Mouse (Mus musculus): ENCODE results near the gene Saxo1.
A peak's percentile ranks its signal among the peaks of the same experiment; 100 is the strongest.

Saxo1 gene

GRCm38 (mm10) chr4:86543999-86544398 lies 14.1 kb downstream of the Saxo1 start:
- no peak for DNase-seq (ENCODE audit: low read depth, low spot score)
- Histone ChIP-seq H3K27me3 (ENCODE audit: control insufficient read depth, insufficient read depth, low read length, poor library complexity, severe bottlenecking) (no peaks in the 10 kb centered on the region), H3K36me3 (ENCODE audit: control insufficient read depth, insufficient read depth, low read length, poor library complexity, severe bottlenecking) (no peaks in the 10 kb centered on the region)

- Histone ChIP-seq H3K36me3 (ENCODE audit: control insufficient read depth, insufficient read depth, low read length, poor library complexity, severe bottlenecking) (no peaks in the 10 kb centered on the region), H3K27me3 (ENCODE audit: control insufficient read depth, insufficient read depth, low read length, poor library complexity, severe bottlenecking) (no peaks in the 10 kb centered on the region)
- no peak for DNase-seq (ENCODE audit: low read depth, low spot score)
Observed at GRCm38 (mm10) chr4:86541573-86541972, 16.6 kb downstream of the Saxo1 start.

- Histone ChIP-seq H3K27me3 (ENCODE audit: control insufficient read depth, insufficient read depth, low read length, poor library complexity, severe bottlenecking) (no peaks in the 10 kb centered on the region), H3K36me3 (ENCODE audit: control insufficient read depth, insufficient read depth, low read length, poor library complexity, severe bottlenecking) (no peaks in the 10 kb centered on the region)
- no peak for DNase-seq (ENCODE audit: low read depth, low spot score)
Observed at GRCm38 (mm10) chr4:86538936-86539335, 19.2 kb downstream of the Saxo1 start.

GRCm38 (mm10) chr4:86537972-86538371 lies 20.2 kb downstream of the Saxo1 start:
- H3K36me3 ChIP-seq (ENCODE audit: control insufficient read depth, insufficient read depth, low read length, poor library complexity, severe bottlenecking): no peaks in the 10 kb centered on the region
- no peaks in the 10 kb centered on the region for H3K27me3 ChIP-seq (ENCODE audit: control insufficient read depth, insufficient read depth, low read length, poor library complexity, severe bottlenecking)
- DNase-seq (ENCODE audit: low read depth, low spot score): peak; percentile 70

GRCm38 (mm10) chr4:86534091-86534481 lies 24.0 kb downstream of the Saxo1 start:
- no peaks in the 10 kb centered on the region for H3K27me3 ChIP-seq (ENCODE audit: control insufficient read depth, insufficient read depth, low read length, poor library complexity, severe bottlenecking)
- DNase-seq (ENCODE audit: low read depth, low spot score): no peak
- H3K36me3 ChIP-seq (ENCODE audit: control insufficient read depth, insufficient read depth, low read length, poor library complexity, severe bottlenecking): no peaks in the 10 kb centered on the region

- no peaks in the 10 kb centered on the region for H3K27me3 ChIP-seq (ENCODE audit: control insufficient read depth, insufficient read depth, low read length, poor library complexity, severe bottlenecking)
- DNase-seq (ENCODE audit: low read depth, low spot score): no peak
- H3K36me3 ChIP-seq (ENCODE audit: control insufficient read depth, insufficient read depth, low read length, poor library complexity, severe bottlenecking): no peaks in the 10 kb centered on the region
Observed at GRCm38 (mm10) chr4:86533406-86534090, 24.6 kb downstream of the Saxo1 start.

- Histone ChIP-seq H3K36me3 (ENCODE audit: control insufficient read depth, insufficient read depth, low read length, poor library complexity, severe bottlenecking) (no peaks in the 10 kb centered on the region), H3K27me3 (ENCODE audit: control insufficient read depth, insufficient read depth, low read length, poor library complexity, severe bottlenecking) (no peaks in the 10 kb centered on the region; the same call in 1 of the 2 replicates)
- DNase-seq (ENCODE audit: low read depth, low spot score): no peak
Observed at GRCm38 (mm10) chr4:86529161-86529560, 29.0 kb downstream of the Saxo1 start.

GRCm38 (mm10) chr4:86527162-86528136 lies 30.7 kb downstream of the Saxo1 start:
- no peaks in the 10 kb centered on the region; the same call in 1 of the 2 replicates for H3K27me3 ChIP-seq (ENCODE audit: control insufficient read depth, insufficient read depth, low read length, poor library complexity, severe bottlenecking)
- DNase-seq (ENCODE audit: low read depth, low spot score): no peak
- no peaks in the 10 kb centered on the region for H3K36me3 ChIP-seq (ENCODE audit: control insufficient read depth, insufficient read depth, low read length, poor library complexity, severe bottlenecking)

GRCm38 (mm10) chr4:86524483-86524882 lies 33.6 kb downstream of the Saxo1 start:
- no peaks in the 10 kb centered on the region; the same call in 1 of the 2 replicates for H3K27me3 ChIP-seq (ENCODE audit: control insufficient read depth, insufficient read depth, low read length, poor library complexity, severe bottlenecking)
- H3K36me3 ChIP-seq (ENCODE audit: control insufficient read depth, insufficient read depth, low read length, poor library complexity, severe bottlenecking): no peaks in the 10 kb centered on the region
- DNase-seq (ENCODE audit: low read depth, low spot score): no peak

GRCm38 (mm10) chr4:86523771-86524170 lies 34.4 kb downstream of the Saxo1 start:
- no peak for DNase-seq (ENCODE audit: low read depth, low spot score)
- Histone ChIP-seq H3K36me3 (ENCODE audit: control insufficient read depth, insufficient read depth, low read length, poor library complexity, severe bottlenecking) (no peaks in the 10 kb centered on the region), H3K27me3 (ENCODE audit: control insufficient read depth, insufficient read depth, low read length, poor library complexity, severe bottlenecking) (no peaks in the 10 kb centered on the region; the same call in 1 of the 2 replicates)

- DNase-seq (ENCODE audit: low read depth, low spot score): no peak
- no peaks in the 10 kb centered on the region for H3K36me3 ChIP-seq (ENCODE audit: control insufficient read depth, insufficient read depth, low read length, poor library complexity, severe bottlenecking)
- H3K27me3 ChIP-seq (ENCODE audit: control insufficient read depth, insufficient read depth, low read length, poor library complexity, severe bottlenecking): no peaks in the 10 kb centered on the region; the same call in 1 of the 2 replicates
Observed at GRCm38 (mm10) chr4:86520695-86521094, 37.4 kb downstream of the Saxo1 start.

- no peaks in the 10 kb centered on the region; the same call in 1 of the 2 replicates for H3K27me3 ChIP-seq (ENCODE audit: control insufficient read depth, insufficient read depth, low read length, poor library complexity, severe bottlenecking)
- DNase-seq (ENCODE audit: low read depth, low spot score): no peak
- H3K36me3 ChIP-seq (ENCODE audit: control insufficient read depth, insufficient read depth, low read length, poor library complexity, severe bottlenecking): no peaks in the 10 kb centered on the region
Observed at GRCm38 (mm10) chr4:86519953-86520352, 38.2 kb downstream of the Saxo1 start.

- no peaks in the 10 kb centered on the region for H3K36me3 ChIP-seq (ENCODE audit: control insufficient read depth, insufficient read depth, low read length, poor library complexity, severe bottlenecking)
- no peak for DNase-seq (ENCODE audit: low read depth, low spot score)
Observed at GRCm38 (mm10) chr4:86504656-86505055, 53.5 kb downstream of the Saxo1 start.

GRCm38 (mm10) chr4:86499561-86499960 lies 58.6 kb downstream of the Saxo1 start:
- Histone ChIP-seq H3K27me3 (ENCODE audit: control insufficient read depth, insufficient read depth, low read length, poor library complexity, severe bottlenecking) (no peaks in the 10 kb centered on the region), H3K36me3 (ENCODE audit: control insufficient read depth, insufficient read depth, low read length, poor library complexity, severe bottlenecking) (no peaks in the 10 kb centered on the region)
- no peak for DNase-seq (ENCODE audit: low read depth, low spot score)

More at GRCm38 (mm10) chr4:86504656-86505055, 53.5 kb downstream of the Saxo1 start:
- no peaks in the 10 kb centered on the region for H3K27me3 ChIP-seq (ENCODE audit: control insufficient read depth, insufficient read depth, low read length, poor library complexity, severe bottlenecking)

- Histone ChIP-seq H3K36me3 (ENCODE audit: control insufficient read depth, insufficient read depth, low read length, poor library complexity, severe bottlenecking) (no peaks in the 10 kb centered on the region), H3K27me3 (ENCODE audit: control insufficient read depth, insufficient read depth, low read length, poor library complexity, severe bottlenecking) (no peaks in the 10 kb centered on the region)
- no peak for DNase-seq (ENCODE audit: low read depth, low spot score)
Observed at GRCm38 (mm10) chr4:86498754-86499153, 59.4 kb downstream of the Saxo1 start.

Data from splenic B cell, adult 2 months (primary cell).